Mouse (Mus musculus): ENCODE results near the gene Zfp524. TPM values are rescaled to one million over a fixed set of nuclear protein-coding genes. Genes with fewer than 3 reads are reported as not detected.
"Not testable (repeated sequence)": the region's sequence is repeated elsewhere in the genome, so short reads cannot be mapped to it uniquely, and the experiment has no call there.

The Zfp524 gene
- total RNA-seq, 1 experiment from 2014 or later: 5.1 TPM

DNA sequence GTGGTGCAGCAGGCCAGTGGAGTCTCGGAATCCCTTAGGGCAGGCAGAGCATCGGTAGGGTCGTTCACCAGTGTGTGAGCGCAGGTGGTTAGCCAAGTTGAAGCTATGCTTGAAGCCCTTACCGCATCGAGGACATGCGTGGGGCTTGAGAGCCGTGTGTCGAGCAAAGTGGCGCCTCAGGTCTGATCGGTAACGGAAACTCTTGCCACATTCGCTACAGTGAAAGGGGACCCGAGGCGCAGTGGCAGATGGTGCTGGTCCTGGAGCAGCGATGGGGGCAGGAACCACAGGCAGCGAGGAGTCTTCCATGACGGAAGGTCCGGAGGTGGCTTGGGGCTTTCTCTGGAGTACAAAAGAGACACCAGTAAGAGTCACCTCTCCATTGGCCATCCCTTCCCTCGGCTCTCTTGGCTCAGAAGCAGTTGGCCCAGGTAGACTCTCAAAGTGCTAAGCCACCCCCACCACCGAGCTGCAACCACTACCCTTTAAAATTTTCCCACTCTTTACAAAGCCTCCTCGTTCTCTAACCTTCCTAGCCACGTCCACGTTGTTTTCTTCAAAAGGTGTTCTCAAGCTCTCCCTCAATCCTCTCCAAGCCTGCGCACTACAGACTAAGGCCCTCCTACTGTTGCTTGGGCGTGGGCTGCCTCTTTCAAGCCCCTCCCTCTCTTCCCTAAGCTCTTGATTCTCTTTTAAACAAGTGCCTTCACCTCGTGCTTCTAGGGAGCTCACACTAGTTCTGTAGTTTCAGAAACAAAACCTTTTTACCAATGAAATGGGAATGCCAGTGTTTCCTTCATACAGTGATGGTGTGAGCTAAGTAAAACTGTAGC lies 1.3 kb upstream of the Zfp524 start:
- no peak for ATAC-seq (replicated peaks; ENCODE audit: insufficient number of reproducible peaks, low FRiP score, low TSS enrichment, poor library complexity, severe bottlenecking)

DNA sequence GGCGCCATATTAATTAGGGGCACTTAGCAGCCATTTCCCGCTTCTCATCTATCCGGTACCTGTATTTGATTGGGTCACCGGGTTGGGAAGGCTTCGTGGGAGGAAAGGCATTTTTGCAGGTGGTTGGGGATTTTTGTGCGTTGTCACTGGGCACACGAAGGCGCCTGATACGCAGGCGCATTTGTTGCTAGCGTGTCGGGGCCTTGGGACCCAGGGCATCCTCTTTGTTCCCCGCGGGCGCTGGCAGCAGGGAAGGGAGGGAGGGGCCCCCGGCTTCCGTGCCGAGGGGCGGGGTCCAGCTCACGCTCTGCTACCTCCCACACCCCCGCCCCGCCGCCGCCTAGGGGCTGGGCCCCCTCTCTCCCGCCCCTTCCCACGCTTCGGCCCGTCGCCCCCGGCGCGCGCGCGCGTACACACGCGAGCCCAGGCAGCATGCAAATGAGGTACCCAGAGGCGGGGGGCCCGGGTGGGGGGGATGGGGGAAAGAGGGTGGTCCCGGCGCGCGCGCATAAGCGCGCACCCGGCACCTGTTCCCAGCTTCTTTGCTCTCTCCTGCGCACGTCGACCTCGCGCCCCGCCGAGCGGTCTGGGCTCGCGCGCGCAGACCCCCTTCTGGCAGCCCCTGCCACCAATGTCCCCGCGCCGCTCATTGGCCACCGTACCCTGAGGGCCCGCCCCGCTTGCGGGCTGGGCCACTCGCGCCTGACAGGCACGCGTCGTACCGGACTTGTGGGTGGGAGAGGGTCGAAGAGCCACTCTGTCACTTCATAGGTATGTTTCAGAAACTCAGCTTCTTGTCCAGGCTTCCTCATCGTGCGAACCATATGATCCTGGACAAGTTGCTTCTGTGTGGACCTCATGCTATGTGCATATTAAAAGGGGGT lies 1.1 kb downstream of the Zfp524 start, which contains the start of gene Gm44973:
Gene Gm44973 (plus strand): TSS at position 379 of the 884 bp plus-strand sequence.
- peak; percentile 62 for ATAC-seq (replicated peaks; ENCODE audit: insufficient number of reproducible peaks, low FRiP score, low TSS enrichment, poor library complexity, severe bottlenecking)

DNA sequence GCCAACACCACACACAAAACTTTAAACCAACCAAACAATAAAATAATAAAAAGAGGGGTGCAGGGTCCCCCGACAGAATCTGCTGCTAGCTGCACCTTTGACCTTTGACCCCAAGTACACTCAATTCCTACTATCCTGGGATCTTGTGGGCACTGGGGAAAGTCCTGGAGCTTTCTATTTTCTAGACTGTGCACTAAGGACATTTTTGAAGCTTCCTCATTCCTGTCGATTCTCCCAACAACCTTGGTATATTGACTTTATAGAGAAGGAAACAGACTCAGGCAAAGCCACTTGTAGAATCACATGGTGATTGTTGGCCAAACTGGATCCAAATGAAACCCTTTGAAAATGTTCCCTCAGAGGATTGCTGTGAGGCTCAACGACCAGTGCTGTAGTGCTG lies 1.8 kb downstream of the Zfp524 start:
- no peak for ATAC-seq (replicated peaks; ENCODE audit: insufficient number of reproducible peaks, low FRiP score, low TSS enrichment, poor library complexity, severe bottlenecking)

DNA sequence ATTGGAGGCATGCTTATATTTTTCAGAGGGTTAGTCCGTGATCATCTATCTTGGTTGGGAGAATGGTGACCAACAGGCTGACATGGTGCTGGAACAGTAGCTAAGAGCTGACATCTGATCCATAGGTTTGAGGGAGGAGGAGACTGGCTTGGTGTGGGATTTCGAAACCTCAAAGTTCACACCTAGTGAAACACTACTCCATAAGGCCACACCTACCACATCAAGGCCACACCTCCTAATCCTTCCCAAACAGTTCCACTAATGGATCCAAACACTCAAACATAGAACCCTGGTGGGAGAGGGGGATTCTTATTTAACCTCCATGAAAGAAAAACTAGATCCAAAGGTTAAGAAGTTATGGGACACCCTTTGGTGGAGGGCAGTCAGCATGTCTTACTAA lies 2.7 kb downstream of the Zfp524 start:
- ATAC-seq (replicated peaks; ENCODE audit: insufficient number of reproducible peaks, low FRiP score, low TSS enrichment, poor library complexity, severe bottlenecking): no peak

DNA sequence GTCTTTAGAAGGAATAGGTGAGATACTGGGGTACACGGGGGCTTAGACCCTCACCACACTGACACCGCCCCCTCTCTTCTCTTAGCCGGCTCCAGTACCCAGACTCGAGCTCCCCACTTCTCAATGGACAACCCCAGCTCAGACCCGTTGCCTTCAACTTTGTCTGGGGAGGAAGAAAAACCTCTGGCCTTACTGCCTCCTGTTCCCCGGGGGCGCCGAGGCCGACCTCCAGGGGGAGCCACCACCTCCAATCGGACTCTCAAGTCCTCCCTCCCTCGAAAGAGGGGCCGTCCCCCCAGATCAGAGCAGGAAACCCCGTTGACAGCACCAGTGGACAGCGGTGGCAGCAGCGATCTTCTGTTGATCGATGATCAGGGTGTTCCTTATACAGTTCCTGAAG lies 3.1 kb downstream of the Zfp524 start:
- no peak for ATAC-seq (replicated peaks; ENCODE audit: insufficient number of reproducible peaks, low FRiP score, low TSS enrichment, poor library complexity, severe bottlenecking)

DNA sequence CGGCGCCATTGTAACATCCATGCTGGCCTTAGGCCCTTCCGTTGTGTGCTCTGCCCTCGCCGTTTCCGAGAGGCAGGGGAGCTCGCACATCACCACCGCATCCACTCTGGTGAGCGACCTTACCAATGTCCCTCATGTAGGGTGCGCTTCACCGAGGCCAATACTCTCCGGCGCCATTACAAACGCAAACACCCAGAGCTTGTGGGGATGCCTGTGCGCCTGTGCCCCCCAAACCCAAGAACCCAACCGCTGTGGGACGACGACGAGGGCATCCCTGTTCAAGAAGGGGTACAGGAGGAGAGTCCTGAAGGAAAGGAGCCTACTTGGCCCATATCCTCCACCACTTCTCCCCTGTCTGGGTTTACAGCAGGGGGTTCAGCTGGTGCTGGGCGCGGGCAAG lies 3.7 kb downstream of the Zfp524 start:
- no peak for ATAC-seq (replicated peaks; ENCODE audit: insufficient number of reproducible peaks, low FRiP score, low TSS enrichment, poor library complexity, severe bottlenecking)

DNA sequence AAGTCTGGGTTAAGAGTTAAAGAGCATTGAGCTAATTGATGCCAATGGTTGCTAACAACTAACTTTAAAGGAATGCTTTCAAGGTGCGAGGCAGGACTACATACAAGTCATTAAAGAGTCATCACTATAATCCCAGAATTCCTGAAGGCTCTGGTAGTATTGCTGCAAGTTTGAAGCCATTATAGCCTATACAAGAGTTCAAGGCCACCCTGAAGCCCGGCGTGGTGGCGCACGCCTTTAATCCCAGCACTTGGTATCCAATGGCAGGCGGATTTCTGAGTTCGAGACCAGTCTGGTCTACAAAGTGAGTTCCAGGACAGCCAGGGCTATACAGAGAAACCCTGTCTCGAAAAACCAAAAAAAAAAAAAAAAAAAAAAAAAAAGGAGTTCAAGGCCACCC lies 5.4 kb downstream of the Zfp524 start:
- not testable (repeated sequence) for ATAC-seq (replicated peaks; ENCODE audit: insufficient number of reproducible peaks, low FRiP score, low TSS enrichment, poor library complexity, severe bottlenecking)

DNA sequence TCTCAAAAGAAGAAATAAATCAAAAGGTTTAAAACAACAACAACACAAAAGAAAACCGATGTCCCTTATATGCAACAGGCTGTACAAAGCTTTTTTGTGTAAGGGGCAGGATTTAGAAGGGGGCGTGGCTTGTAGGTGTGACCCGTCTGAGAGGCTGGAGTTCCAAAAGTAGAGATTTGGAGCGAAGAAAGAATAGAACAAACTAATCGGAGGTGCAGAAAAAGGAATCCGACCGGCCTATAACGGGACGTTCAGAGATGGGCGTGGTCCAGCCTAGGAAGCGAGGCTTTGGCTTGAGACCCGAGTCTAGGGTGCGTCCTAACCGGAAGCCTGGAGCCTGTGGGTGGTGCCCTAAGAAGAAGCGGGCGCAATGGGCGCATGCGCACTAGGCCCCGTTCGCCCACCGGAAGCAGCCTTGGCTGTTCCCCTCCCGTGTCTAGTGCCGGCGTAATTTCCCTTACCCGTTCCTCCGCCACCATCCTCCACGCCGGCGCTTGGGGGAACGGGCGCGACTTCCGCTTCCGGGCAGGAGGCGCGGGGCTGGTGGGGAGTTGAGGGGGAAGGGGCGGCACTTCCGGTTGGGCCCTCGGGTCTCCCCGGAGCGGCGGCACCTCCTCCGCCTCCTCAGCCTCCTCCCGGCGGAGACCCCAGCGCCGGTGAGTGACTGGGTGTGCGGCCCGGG lies 5.9 kb downstream of the Zfp524 start, which contains the start of the genes Zfp865 and Ccdc106:
Gene Zfp865 (plus strand): TSS at position 377 of the 682 bp plus-strand sequence.
Gene Ccdc106 (plus strand): TSS at position 554 of the 682 bp plus-strand sequence.
- peak; percentile 88 for ATAC-seq (replicated peaks; ENCODE audit: insufficient number of reproducible peaks, low FRiP score, low TSS enrichment, poor library complexity, severe bottlenecking)

DNA sequence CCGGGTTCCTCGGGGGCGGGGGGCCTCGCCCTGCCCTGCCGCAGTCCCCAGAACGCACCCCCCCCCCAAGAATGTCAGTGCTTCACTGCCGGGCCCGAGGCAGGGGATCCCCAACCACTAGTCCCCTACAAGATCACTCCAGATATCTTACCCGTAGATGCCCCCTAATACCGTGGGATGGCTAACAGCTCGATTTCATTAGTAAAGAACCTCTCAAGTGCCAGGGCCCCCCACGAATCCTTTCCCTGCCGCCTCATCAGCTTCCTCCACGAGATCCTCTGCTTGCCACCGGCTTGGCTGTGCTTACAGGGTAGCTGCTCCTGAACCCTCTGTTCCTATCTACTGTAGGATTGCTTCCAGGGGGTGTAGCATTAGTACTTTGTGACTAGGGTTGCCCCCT lies 6.5 kb downstream of the Zfp524 start:
- no peak for ATAC-seq (replicated peaks; ENCODE audit: insufficient number of reproducible peaks, low FRiP score, low TSS enrichment, poor library complexity, severe bottlenecking)

DNA sequence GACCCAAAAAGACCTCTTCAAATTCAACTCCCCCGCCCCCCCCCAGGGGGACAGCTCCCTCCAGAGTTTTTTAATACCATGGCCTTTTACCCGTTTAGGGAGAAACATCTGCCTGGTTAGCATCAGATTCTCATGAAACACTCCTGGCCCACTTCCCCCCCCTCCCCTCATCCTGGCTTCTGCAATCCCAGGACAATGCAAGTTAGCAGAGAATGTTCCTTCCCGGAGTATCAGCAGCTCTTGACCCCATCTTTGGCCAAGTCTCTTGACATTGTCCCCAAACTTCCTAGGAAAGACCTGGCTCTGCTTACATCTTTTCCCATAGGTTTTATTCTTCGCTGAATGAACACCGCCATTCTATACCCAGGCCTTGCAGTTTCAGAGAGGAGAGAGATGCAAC lies 7.0 kb downstream of the Zfp524 start:
- ATAC-seq (replicated peaks; ENCODE audit: insufficient number of reproducible peaks, low FRiP score, low TSS enrichment, poor library complexity, severe bottlenecking): no peak

DNA sequence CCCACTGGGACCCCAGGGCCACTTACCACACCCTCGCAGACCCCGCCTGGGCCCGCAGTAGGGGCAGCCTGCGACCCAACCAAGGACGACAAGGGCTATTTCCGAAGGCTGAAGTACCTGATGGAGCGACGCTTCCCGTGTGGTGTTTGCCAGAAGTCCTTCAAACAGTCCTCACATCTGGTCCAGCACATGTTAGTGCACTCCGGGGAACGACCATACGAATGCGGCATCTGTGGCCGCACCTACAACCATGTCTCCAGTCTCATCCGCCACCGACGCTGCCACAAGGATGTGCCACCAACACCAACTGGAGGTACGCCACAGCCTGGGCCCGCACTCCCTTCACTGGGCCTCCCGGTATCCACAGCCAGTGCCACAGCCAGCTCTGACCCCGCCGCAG lies 15.3 kb downstream of the Zfp524 start:
- ATAC-seq (replicated peaks; ENCODE audit: insufficient number of reproducible peaks, low FRiP score, low TSS enrichment, poor library complexity, severe bottlenecking): no peak

DNA sequence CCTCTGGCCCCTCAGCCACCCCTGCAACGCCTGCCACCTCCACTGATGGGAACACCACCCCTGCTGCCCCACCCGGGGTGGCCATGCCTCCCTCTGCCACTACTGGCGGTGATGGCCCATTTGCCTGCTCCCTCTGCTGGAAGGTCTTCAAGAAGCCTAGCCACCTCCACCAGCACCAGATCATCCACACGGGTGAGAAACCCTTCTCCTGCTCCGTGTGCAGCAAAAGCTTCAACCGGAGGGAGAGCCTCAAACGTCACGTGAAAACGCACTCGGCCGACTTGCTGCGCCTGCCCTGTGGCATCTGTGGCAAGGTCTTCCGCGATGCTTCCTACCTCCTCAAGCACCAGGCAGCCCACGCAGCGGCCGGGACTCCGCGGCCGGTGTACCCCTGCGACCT lies 15.7 kb downstream of the Zfp524 start:
- no peak for ATAC-seq (replicated peaks; ENCODE audit: insufficient number of reproducible peaks, low FRiP score, low TSS enrichment, poor library complexity, severe bottlenecking)

DNA sequence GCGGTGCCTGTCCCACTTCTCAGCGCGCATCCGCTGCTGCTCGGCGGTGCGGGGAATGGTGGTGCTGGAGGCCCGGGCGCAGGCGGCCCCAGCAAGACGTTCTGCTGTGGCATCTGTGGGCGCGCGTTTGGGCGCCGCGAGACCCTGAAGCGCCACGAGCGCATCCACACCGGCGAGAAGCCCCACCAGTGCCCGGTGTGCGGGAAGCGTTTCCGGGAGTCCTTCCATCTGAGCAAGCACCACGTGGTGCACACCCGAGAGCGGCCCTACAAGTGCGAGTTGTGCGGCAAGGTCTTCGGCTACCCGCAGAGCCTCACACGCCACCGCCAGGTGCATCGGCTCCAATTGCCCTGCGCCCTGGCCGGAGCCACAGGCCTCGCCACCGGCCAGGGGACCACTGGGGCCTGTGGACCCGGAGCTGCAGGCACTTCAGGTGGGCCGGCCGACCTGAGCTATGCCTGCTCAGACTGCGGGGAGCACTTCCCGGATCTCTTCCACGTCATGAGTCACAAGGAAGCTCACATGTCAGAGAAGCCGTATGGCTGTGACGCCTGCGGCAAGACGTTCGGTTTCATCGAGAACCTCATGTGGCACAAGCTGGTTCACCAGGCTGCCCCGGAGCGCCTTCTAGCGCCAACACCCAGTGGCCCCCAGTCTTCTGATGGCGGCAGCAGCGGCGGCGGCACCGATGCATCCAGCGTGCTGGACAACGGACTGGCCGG lies 16.5 kb downstream of the Zfp524 start:
- ATAC-seq (replicated peaks; ENCODE audit: insufficient number of reproducible peaks, low FRiP score, low TSS enrichment, poor library complexity, severe bottlenecking): no peak

DNA sequence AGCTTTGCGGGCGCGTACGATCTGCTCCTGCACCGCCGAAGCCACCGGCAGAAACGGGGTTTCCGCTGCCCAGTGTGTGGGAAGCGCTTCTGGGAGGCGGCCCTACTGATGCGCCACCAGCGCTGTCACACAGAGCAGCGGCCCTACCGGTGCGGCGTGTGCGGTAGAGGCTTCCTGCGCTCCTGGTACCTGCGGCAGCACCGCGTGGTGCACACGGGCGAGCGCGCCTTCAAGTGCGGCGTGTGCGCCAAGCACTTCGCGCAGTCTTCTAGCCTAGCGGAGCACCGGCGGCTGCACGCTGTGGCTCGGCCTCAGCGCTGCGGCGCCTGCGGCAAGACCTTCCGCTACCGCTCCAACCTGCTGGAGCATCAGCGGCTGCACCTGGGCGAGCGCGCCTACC lies 17.3 kb downstream of the Zfp524 start:
- ATAC-seq (replicated peaks; ENCODE audit: insufficient number of reproducible peaks, low FRiP score, low TSS enrichment, poor library complexity, severe bottlenecking): no peak

DNA sequence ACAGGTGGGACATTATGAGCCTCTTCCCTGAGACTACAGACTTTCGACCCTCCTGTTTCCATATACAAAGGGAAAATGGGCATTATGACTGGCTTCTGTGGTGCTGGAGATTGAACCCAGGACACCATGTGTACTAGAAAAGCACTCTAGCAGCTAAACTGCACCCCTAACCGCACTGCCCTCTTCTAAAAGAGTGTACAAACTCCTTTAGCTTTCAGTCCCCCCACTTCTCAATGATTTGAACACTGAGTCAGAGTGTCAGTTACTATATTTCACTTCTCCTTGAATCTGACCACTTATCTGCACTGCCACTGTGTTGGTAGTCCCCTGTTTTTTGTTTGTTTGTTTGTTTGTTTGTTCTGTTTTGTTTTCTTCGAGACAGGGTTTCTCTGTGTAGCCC lies 19.6 kb downstream of the Zfp524 start, which contains the start of gene 4632433K11Rik:
Gene 4632433K11Rik (plus strand): TSS at position 301 of the 400 bp plus-strand sequence.
- ATAC-seq (replicated peaks; ENCODE audit: insufficient number of reproducible peaks, low FRiP score, low TSS enrichment, poor library complexity, severe bottlenecking): no peak

DNA sequence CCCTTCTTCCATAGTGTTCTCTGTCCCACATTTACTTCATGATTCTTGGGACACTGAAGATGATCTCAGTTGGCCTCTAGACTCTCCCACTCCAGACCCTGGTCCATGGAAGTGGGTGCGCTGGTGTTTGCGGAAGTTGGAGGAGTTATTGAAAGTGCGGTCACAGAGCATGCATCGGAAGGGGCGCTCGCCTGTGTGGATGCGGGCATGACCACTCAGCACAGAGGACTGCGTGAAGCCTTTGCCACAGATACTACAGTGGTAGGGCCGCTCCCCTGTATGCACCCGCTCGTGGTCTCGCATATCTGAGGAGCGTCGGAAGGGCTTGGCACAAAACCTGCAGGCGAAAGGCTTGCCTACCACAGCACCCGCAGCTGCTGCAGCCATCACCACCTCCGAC lies 21.4 kb downstream of the Zfp524 start:
- ATAC-seq (replicated peaks; ENCODE audit: insufficient number of reproducible peaks, low FRiP score, low TSS enrichment, poor library complexity, severe bottlenecking): no peak

DNA sequence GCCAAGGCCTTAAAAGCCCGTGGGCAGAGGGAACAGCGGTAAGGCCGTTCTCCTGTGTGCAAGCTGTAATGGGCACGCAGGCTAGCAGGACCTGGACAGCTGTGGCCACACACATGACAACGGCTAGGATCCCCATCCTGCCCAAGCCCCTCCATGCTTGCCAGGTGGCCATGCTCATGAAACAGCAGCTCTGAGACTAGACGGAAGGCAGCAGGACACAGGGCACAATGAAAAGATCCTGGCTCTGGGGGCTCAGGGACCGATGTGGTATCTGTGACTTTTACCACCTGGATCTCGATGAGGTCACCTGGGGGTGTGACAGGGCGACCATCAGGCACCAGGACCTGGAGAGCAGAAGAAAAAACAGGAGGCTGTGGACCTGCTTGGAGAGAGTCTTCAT lies 21.9 kb downstream of the Zfp524 start:
- ATAC-seq (replicated peaks; ENCODE audit: insufficient number of reproducible peaks, low FRiP score, low TSS enrichment, poor library complexity, severe bottlenecking): no peak

DNA sequence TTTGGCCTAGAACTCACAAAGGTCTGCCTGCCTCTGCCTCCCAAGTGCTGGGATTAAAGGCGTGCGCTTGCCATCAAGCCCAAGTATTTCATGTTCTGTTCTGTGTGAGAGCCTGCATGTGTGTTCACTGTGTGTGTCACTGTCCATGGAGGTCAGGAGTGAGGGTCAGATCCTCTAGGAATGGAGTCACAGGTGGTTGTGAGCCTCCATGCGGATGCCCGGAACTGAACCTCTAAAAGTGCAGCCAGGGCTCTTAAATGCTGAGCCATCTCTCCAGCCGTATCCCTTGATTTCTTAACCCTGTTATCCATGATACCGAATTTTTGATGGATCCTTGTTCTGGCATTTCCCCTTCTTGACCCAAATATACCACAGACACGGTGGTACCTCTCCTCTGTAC lies 22.8 kb downstream of the Zfp524 start:
- ATAC-seq (replicated peaks; ENCODE audit: insufficient number of reproducible peaks, low FRiP score, low TSS enrichment, poor library complexity, severe bottlenecking): no peak
